Mouse (Mus musculus) stomach, embryonic 14.5 days (tissue): ENCODE data around the gene Cops4. TPM values are rescaled to one million over a fixed set of nuclear protein-coding genes. Genes with fewer than 3 reads are reported as not detected.
A peak's percentile ranks its signal among the peaks of the same experiment; 100 is the strongest.

Experiments
- ATAC-seq: fragments of 200-750 bp; cut with Nextera tagmentation; 2 replicates; pipeline ENCODE4 v1.8.0; 2017; ENCODE audit warnings: low read depth, moderate TSS enrichment; ENCODE audit not compliant: insufficient number of reproducible peaks, insufficient read depth, low FRiP score
- H3K27ac ChIP-seq: fragments of 300-500 bp; sonication (generic); 2 replicates; pipeline ENCODE4 v1.5.1; 2014; ENCODE audit warnings: mild to moderate bottlenecking, low read length, moderate library complexity, mixed read lengths
- H3K27me3 ChIP-seq: fragments of 300-500 bp; sonication (generic); 2 replicates; pipeline ENCODE4 v1.6.1; 2014; ENCODE audit warnings: low read length, control low read depth, mixed read lengths; ENCODE audit not compliant: control insufficient read depth, insufficient read depth
- H3K36me3 ChIP-seq: fragments of 300-500 bp; sonication (generic); 2 replicates; pipeline ENCODE4 v1.6.1; 2014; ENCODE audit warnings: mild to moderate bottlenecking, control low read depth, low read length, moderate library complexity, mixed read lengths; ENCODE audit not compliant: control insufficient read depth, insufficient read depth
- H3K4me1 ChIP-seq: fragments of 300-500 bp; sonication (generic); 2 replicates; pipeline ENCODE4 v1.6.1; 2014; ENCODE audit warnings: low read length, control low read depth, mixed read lengths; ENCODE audit not compliant: control insufficient read depth, insufficient read depth
- H3K4me2 ChIP-seq: fragments of 300-500 bp; sonication (generic); replicated peaks from 2 replicates; pipeline ENCODE4 v1.6.1; 2014; ENCODE audit warnings: low read depth, low read length, control low read depth
- H3K4me3 ChIP-seq: fragments of 300-500 bp; sonication (generic); 2 replicates; pipeline ENCODE4 v1.5.1; 2014; ENCODE audit warnings: low read depth, low read length, control low read depth
- H3K9ac ChIP-seq: fragments of 300-500 bp; sonication (generic); replicated peaks from 2 replicates; pipeline ENCODE4 v1.6.1; 2014; ENCODE audit warnings: low read depth, mild to moderate bottlenecking, control low read depth, low read length, moderate library complexity, mixed read lengths
- H3K9me3 ChIP-seq: fragments of 300-500 bp; sonication (generic); 2 replicates; pipeline ENCODE4 v1.6.1; 2016; ENCODE audit warnings: low read depth, low read length, control low read depth; ENCODE audit not compliant: control insufficient read depth
- WGBS: fragments of 180-500 bp; shearing (Covaris S2); extraction: QIAGEN DNeasy Blood & Tissue Kit; methylation state at CpG from one replicate; pipeline ENCODE4 v1.1.7; 2014; 5-methylcytosine and 5-hydroxymethylcytosine counted together
- polyA plus RNA-seq: library from polyadenylated mRNA; unstranded; fragments of >200 nt; fragmentation: Nextera tagmentation; extraction: Ambion mirVana; gene quantifications from 2 replicates; pipeline ENCODE4 v1.2.1, GENCODE M21; 2014

Gene Cops4
- polyA plus RNA-seq, 1 experiment from 2014 or later = 187 TPM

- Histone ChIP-seq H3K4me1 (peaks cover 23% of the 10 kb centered on the region), H3K9ac (peak overlapping the region; percentile 71), H3K4me2 (peak overlapping the region; percentile 96), H3K4me3 (peak overlapping the region; percentile 68), H3K27ac (peak overlapping the region; percentile 66), H3K27me3 (no peaks in the 10 kb centered on the region), H3K9me3 (no peaks in the 10 kb centered on the region), H3K36me3 (no peaks in the 10 kb centered on the region)
- whole genome bisulfite sequencing = under 1% methylated on average over 43 of the region's 46 CpGs
- peak; percentile 64 for ATAC-seq
Measured at GRCm38 (mm10) chr5:100498436-100499180, 19.5 kb upstream of the Cops4 start.

- peaks cover 22% of the 10 kb centered on the region for H3K4me1 ChIP-seq
- no peak for ATAC-seq
- no peaks in the 10 kb centered on the region for H3K27me3 ChIP-seq
- H3K4me2 ChIP-seq = peak overlapping the region; percentile 96
- peak overlapping the region; percentile 68 for H3K4me3 ChIP-seq
- H3K9me3 ChIP-seq = no peaks in the 10 kb centered on the region
- H3K27ac ChIP-seq = no peak overlapping the region
- WGBS = 18% methylated on average over 2 of the region's 2 CpGs
- H3K36me3 ChIP-seq = no peaks in the 10 kb centered on the region
- H3K9ac ChIP-seq = no peak overlapping the region
Measured at GRCm38 (mm10) chr5:100499243-100499642, 18.9 kb upstream of the Cops4 start.

GRCm38 (mm10) chr5:100499831-100500304, 18.2 kb upstream of the Cops4 start:
- Histone ChIP-seq H3K4me3 (peak overlapping the region; percentile 68), H3K4me1 (peaks cover 19% of the 10 kb centered on the region), H3K27ac (peak overlapping the region; percentile 55; the same call in 1 of the 2 replicates), H3K4me2 (peak overlapping the region; percentile 96), H3K9ac (peak overlapping the region; percentile 61), H3K27me3 (no peaks in the 10 kb centered on the region), H3K36me3 (no peaks in the 10 kb centered on the region), H3K9me3 (no peaks in the 10 kb centered on the region)
- 1% methylated on average over 41 of the region's 41 CpGs for WGBS
- ATAC-seq = 0 out of 2 replicates have a peak, but pooled peaks have one; percentile 3

GRCm38 (mm10) chr5:100500458-100500961, 17.6 kb upstream of the Cops4 start, which contains the start of gene Lin54:
TSS of gene Lin54 (minus strand) at chr5:100500639.
- H3K27me3 ChIP-seq = no peaks in the 10 kb centered on the region
- peak within 1 kb of the TSS; percentile 55; the same call in 1 of the 2 replicates for H3K27ac ChIP-seq
- peaks cover 19% of the 10 kb centered on the region for H3K4me1 ChIP-seq
- WGBS = under 1% methylated on average over 43 of the region's 60 CpGs
- peak within 1 kb of the TSS; percentile 68 for H3K4me3 ChIP-seq
- ATAC-seq = peak; percentile 93
- H3K4me2 ChIP-seq = peak within 1 kb of the TSS; percentile 96
- peak within 1 kb of the TSS; percentile 61 for H3K9ac ChIP-seq
- H3K9me3 ChIP-seq = no peaks in the 10 kb centered on the region
- no peaks in the 10 kb centered on the region for H3K36me3 ChIP-seq

- Histone ChIP-seq H3K9ac (no peak overlapping the region), H3K9me3 (no peaks in the 10 kb centered on the region), H3K36me3 (no peaks in the 10 kb centered on the region), H3K27me3 (no peaks in the 10 kb centered on the region), H3K4me3 (no peak overlapping the region), H3K4me2 (peak overlapping the region; percentile 42; the same call in 1 of the 2 replicates), H3K4me1 (peaks cover 19% of the 10 kb centered on the region), H3K27ac (no peak overlapping the region)
- ATAC-seq = no peak
- 81% methylated on average over 4 of the region's 4 CpGs for WGBS
Measured at GRCm38 (mm10) chr5:100501267-100501666, 16.8 kb upstream of the Cops4 start.

- ATAC-seq = no peak
- no peak overlapping the region for H3K4me2 ChIP-seq
- WGBS = 69% methylated on average over 11 of the region's 11 CpGs
Measured at GRCm38 (mm10) chr5:100509247-100509646, 8.9 kb upstream of the Cops4 start.

GRCm38 (mm10) chr5:100512576-100512975, 5.5 kb upstream of the Cops4 start:
- Histone ChIP-seq H3K27ac (no peak overlapping the region), H3K4me2 (no peak overlapping the region), H3K36me3 (no peaks in the 10 kb centered on the region), H3K27me3 (no peaks in the 10 kb centered on the region), H3K4me1 (no peaks in the 10 kb centered on the region), H3K4me3 (no peak overlapping the region), H3K9me3 (no peaks in the 10 kb centered on the region), H3K9ac (no peak overlapping the region)
- no peak for ATAC-seq

More at GRCm38 (mm10) chr5:100509247-100509646, 8.9 kb upstream of the Cops4 start:
- H3K9me3 ChIP-seq = no peaks in the 10 kb centered on the region
- H3K4me1 ChIP-seq = no peaks in the 10 kb centered on the region
- H3K27ac ChIP-seq = no peak overlapping the region
- H3K9ac ChIP-seq = no peak overlapping the region
- H3K36me3 ChIP-seq = no peaks in the 10 kb centered on the region
- no peak overlapping the region for H3K4me3 ChIP-seq
- H3K27me3 ChIP-seq = no peaks in the 10 kb centered on the region

GRCm38 (mm10) chr5:100519027-100519411, 910 bp downstream of the Cops4 start:
- Histone ChIP-seq H3K4me2 (peak overlapping the region; percentile 80), H3K4me3 (peak overlapping the region; percentile 48), H3K9me3 (no peaks in the 10 kb centered on the region), H3K27me3 (no peaks in the 10 kb centered on the region), H3K36me3 (no peaks in the 10 kb centered on the region), H3K4me1 (0 out of 2 replicates have a peak, but pooled peaks cover 7% of the 10 kb centered on the region), H3K9ac (peak overlapping the region; percentile 43), H3K27ac (peak overlapping the region; percentile 39; the same call in 1 of the 2 replicates)
- ATAC-seq = no peak
- WGBS = 9% methylated on average over 5 of the region's 5 CpGs
